Mouse (Mus musculus): ENCODE data around the gene Mdm2. TPM values are rescaled to one million over a fixed set of nuclear protein-coding genes. Genes with fewer than 3 reads are reported as not detected.
A peak's percentile ranks its signal among the peaks of the same experiment; 100 is the strongest.

The Mdm2 gene
- polyA plus RNA-seq, 1 experiment from 2014 or later, result 54.0 TPM

- H3K27me3 ChIP-seq (ENCODE audit: poor library complexity, severe bottlenecking), result no peaks in the 10 kb centered on the region
- no peak for DNase-seq (ENCODE audit: extremely low spot score, low spot score)
- 94% methylated on average over 9 of the region's 9 CpGs for WGBS
- H3K36me3 ChIP-seq (replicated peaks), result peaks cover 18% of the 10 kb centered on the region
- H3K4me3 ChIP-seq, result no peak overlapping the region
- no peaks in the 10 kb centered on the region for H3K9me3 ChIP-seq
- no peaks in the 10 kb centered on the region for H3K4me1 ChIP-seq
- no peak overlapping the region for H3K27ac ChIP-seq
Observed at GRCm38 (mm10) chr10:117683734-117684037, 26.9 kb downstream of the Mdm2 start.

- Histone ChIP-seq H3K27me3 (ENCODE audit: poor library complexity, severe bottlenecking) (no peaks in the 10 kb centered on the region; the same call in 1 of the 2 replicates), H3K27ac (no peak overlapping the region), H3K4me1 (no peaks in the 10 kb centered on the region), H3K9me3 (no peaks in the 10 kb centered on the region), H3K36me3 (replicated peaks) (peaks cover 12% of the 10 kb centered on the region), H3K4me3 (no peak overlapping the region)
- no peak for DNase-seq (ENCODE audit: extremely low spot score, low spot score)
- WGBS, result 83% methylated on average over 30 of the region's 30 CpGs
Observed at GRCm38 (mm10) chr10:117682858-117683733, 27.5 kb downstream of the Mdm2 start.

GRCm38 (mm10) chr10:117681999-117682857 lies 28.3 kb downstream of the Mdm2 start:
- WGBS, result 70% methylated on average over 14 of the region's 14 CpGs
- H3K36me3 ChIP-seq (replicated peaks), result 0 out of 2 replicates have a peak, but pooled peaks cover 4% of the 10 kb centered on the region

GRCm38 (mm10) chr10:117681543-117681942 lies 29.0 kb downstream of the Mdm2 start:
- H3K9me3 ChIP-seq, result no peaks in the 10 kb centered on the region
- 94% methylated on average over 3 of the region's 3 CpGs for WGBS
- H3K27ac ChIP-seq, result no peak overlapping the region
- H3K4me3 ChIP-seq, result no peak overlapping the region
- no peaks in the 10 kb centered on the region; the same call in 1 of the 2 replicates for H3K27me3 ChIP-seq (ENCODE audit: poor library complexity, severe bottlenecking)
- H3K4me1 ChIP-seq, result peaks cover 2% of the 10 kb centered on the region; the same call in 1 of the 2 replicates
- H3K36me3 ChIP-seq (replicated peaks), result 0 out of 2 replicates have a peak, but pooled peaks cover 4% of the 10 kb centered on the region
- no peak for DNase-seq (ENCODE audit: extremely low spot score, low spot score)

More at GRCm38 (mm10) chr10:117681999-117682857, 28.3 kb downstream of the Mdm2 start:
- H3K4me3 ChIP-seq, result no peak overlapping the region
- DNase-seq (ENCODE audit: extremely low spot score, low spot score), result peak; percentile 41
- H3K9me3 ChIP-seq, result no peaks in the 10 kb centered on the region
- no peaks in the 10 kb centered on the region; the same call in 1 of the 2 replicates for H3K27me3 ChIP-seq (ENCODE audit: poor library complexity, severe bottlenecking)
- no peak overlapping the region for H3K27ac ChIP-seq
- H3K4me1 ChIP-seq, result no peaks in the 10 kb centered on the region

- Histone ChIP-seq H3K4me3 (no peak overlapping the region), H3K4me1 (peaks cover 8% of the 10 kb centered on the region)
- 89% methylated on average over 12 of the region's 12 CpGs for WGBS
Observed at GRCm38 (mm10) chr10:117680868-117681513, 29.6 kb downstream of the Mdm2 start.

GRCm38 (mm10) chr10:117679963-117680473 lies 30.5 kb downstream of the Mdm2 start:
- peaks cover 12% of the 10 kb centered on the region for H3K4me1 ChIP-seq
- H3K27ac ChIP-seq, result no peak overlapping the region
- H3K4me3 ChIP-seq, result no peak overlapping the region
- no peak for DNase-seq (ENCODE audit: extremely low spot score, low spot score)
- H3K36me3 ChIP-seq (replicated peaks), result 0 out of 2 replicates have a peak, but pooled peaks cover 4% of the 10 kb centered on the region
- no peaks in the 10 kb centered on the region for H3K9me3 ChIP-seq
- H3K27me3 ChIP-seq (ENCODE audit: poor library complexity, severe bottlenecking), result no peaks in the 10 kb centered on the region; the same call in 1 of the 2 replicates
- 93% methylated on average over 14 of the region's 14 CpGs for WGBS

More at GRCm38 (mm10) chr10:117680868-117681513, 29.6 kb downstream of the Mdm2 start:
- Histone ChIP-seq H3K27ac (no peak overlapping the region), H3K27me3 (ENCODE audit: poor library complexity, severe bottlenecking) (no peaks in the 10 kb centered on the region; the same call in 1 of the 2 replicates), H3K36me3 (replicated peaks) (0 out of 2 replicates have a peak, but pooled peaks cover 4% of the 10 kb centered on the region), H3K9me3 (no peaks in the 10 kb centered on the region)
- no peak for DNase-seq (ENCODE audit: extremely low spot score, low spot score)

GRCm38 (mm10) chr10:117679029-117679686 lies 31.4 kb downstream of the Mdm2 start:
- no peaks in the 10 kb centered on the region; the same call in 1 of the 2 replicates for H3K27me3 ChIP-seq (ENCODE audit: poor library complexity, severe bottlenecking)
- WGBS, result 91% methylated on average over 5 of the region's 5 CpGs
- H3K4me1 ChIP-seq, result peaks cover 12% of the 10 kb centered on the region
- no peak for DNase-seq (ENCODE audit: extremely low spot score, low spot score)
- no peaks in the 10 kb centered on the region for H3K9me3 ChIP-seq
- no peak overlapping the region for H3K4me3 ChIP-seq
- H3K27ac ChIP-seq, result no peak overlapping the region
- H3K36me3 ChIP-seq (replicated peaks), result 0 out of 2 replicates have a peak, but pooled peaks cover 4% of the 10 kb centered on the region

GRCm38 (mm10) chr10:117678357-117678756 lies 32.2 kb downstream of the Mdm2 start:
- WGBS, result 82% methylated on average over 5 of the region's 5 CpGs
- Histone ChIP-seq H3K36me3 (replicated peaks) (no peaks in the 10 kb centered on the region), H3K4me3 (no peak overlapping the region), H3K9me3 (no peaks in the 10 kb centered on the region), H3K27me3 (ENCODE audit: poor library complexity, severe bottlenecking) (no peaks in the 10 kb centered on the region; the same call in 1 of the 2 replicates), H3K4me1 (peaks cover 12% of the 10 kb centered on the region), H3K27ac (no peak overlapping the region)
- DNase-seq (ENCODE audit: extremely low spot score, low spot score), result no peak

- DNase-seq (ENCODE audit: extremely low spot score, low spot score), result no peak
- Histone ChIP-seq H3K27me3 (ENCODE audit: poor library complexity, severe bottlenecking) (no peaks in the 10 kb centered on the region; the same call in 1 of the 2 replicates), H3K27ac (no peak overlapping the region), H3K9me3 (no peaks in the 10 kb centered on the region), H3K4me1 (peaks cover 12% of the 10 kb centered on the region), H3K4me3 (no peak overlapping the region), H3K36me3 (replicated peaks) (no peaks in the 10 kb centered on the region)
- WGBS, result 79% methylated on average over 13 of the region's 13 CpGs
Observed at GRCm38 (mm10) chr10:117677494-117678236, 32.9 kb downstream of the Mdm2 start.

GRCm38 (mm10) chr10:117676644-117677313 lies 33.8 kb downstream of the Mdm2 start:
- Histone ChIP-seq H3K4me3 (peak overlapping the region; percentile 47), H3K9me3 (no peaks in the 10 kb centered on the region), H3K27me3 (ENCODE audit: poor library complexity, severe bottlenecking) (no peaks in the 10 kb centered on the region; the same call in 1 of the 2 replicates), H3K4me1 (peaks cover 12% of the 10 kb centered on the region), H3K36me3 (replicated peaks) (no peaks in the 10 kb centered on the region), H3K27ac (no peak overlapping the region)
- WGBS, result 37% methylated on average over 17 of the region's 17 CpGs
- DNase-seq (ENCODE audit: extremely low spot score, low spot score), result no peak

Measured in forebrain, embryonic 10.5 days (tissue).